Mouse (Mus musculus) spleen, adult 2 months (tissue): ENCODE results near the gene Adra2c.

Source experiments
- CTCF ChIP-seq: fragments of 200-500 bp; IDR thresholded peaks from 2 replicates; pipeline ENCODE4 v1.5.1; 2011; ENCODE audit warnings: mild to moderate bottlenecking, inconsistent platforms; ENCODE audit not compliant: insufficient read depth, insufficient read length, insufficient replicate concordance; ENCODE audit errors: extremely low read depth
- POLR2A ChIP-seq: fragments of 200-500 bp; IDR thresholded peaks from 2 replicates; pipeline ENCODE4 v1.6.1; 2011; ENCODE audit warnings: low read depth, low read length, inconsistent platforms

- no peak for TF ChIP-seq CTCF
- TF ChIP-seq POLR2A = no peak
These were observed 7.2 kb downstream of the Adra2c start for GRCm38 (mm10) chr5:35285281-35285680.
